Mouse (Mus musculus) neural tube, embryonic 15.5 days (tissue): ENCODE results near the gene Olfr1359. TPM values are rescaled to one million over a fixed set of nuclear protein-coding genes. Genes with fewer than 3 reads are reported as not detected.
"Not testable (repeated sequence)": the region's sequence is repeated elsewhere in the genome, so short reads cannot be mapped to it uniquely, and the experiment has no call there.

Experiments used
- ATAC-seq: fragments of 200-750 bp; cut with Nextera tagmentation; 2 replicates; pipeline ENCODE4 v1.8.0; 2017; ENCODE audit warnings: mild to moderate bottlenecking, moderate TSS enrichment, moderate library complexity; ENCODE audit not compliant: low FRiP score
- H3K27ac ChIP-seq: fragments of 300-500 bp; sonication (generic); replicated peaks from 2 replicates; pipeline ENCODE4 v1.5.1; 2015; ENCODE audit warnings: mild to moderate bottlenecking, inconsistent platforms
- H3K27me3 ChIP-seq: fragments of 300-500 bp; sonication (generic); replicated peaks from 2 replicates; pipeline ENCODE4 v1.6.1; 2015; ENCODE audit warnings: inconsistent platforms
- H3K36me3 ChIP-seq: fragments of 300-500 bp; sonication (generic); 2 replicates; pipeline ENCODE4 v1.6.1; 2015; ENCODE audit warnings: inconsistent platforms
- H3K4me1 ChIP-seq: fragments of 300-500 bp; sonication (generic); 2 replicates; pipeline ENCODE4 v1.6.1; 2015; ENCODE audit warnings: inconsistent platforms
- H3K4me2 ChIP-seq: fragments of 300-500 bp; sonication (generic); 2 replicates; pipeline ENCODE4 v1.6.1; 2015; ENCODE audit warnings: inconsistent platforms, mild to moderate bottlenecking, moderate library complexity
- H3K4me3 ChIP-seq: fragments of 300-500 bp; sonication (generic); replicated peaks from 2 replicates; pipeline ENCODE4 v1.5.1; 2015; ENCODE audit warnings: mild to moderate bottlenecking, inconsistent platforms
- H3K9ac ChIP-seq: fragments of 300-500 bp; sonication (generic); replicated peaks from 2 replicates; pipeline ENCODE4 v1.6.1; 2015; ENCODE audit warnings: mild to moderate bottlenecking, inconsistent platforms
- H3K9me3 ChIP-seq: fragments of 300-500 bp; sonication (generic); replicated peaks from 2 replicates; pipeline ENCODE4 v1.6.1; 2016; ENCODE audit warnings: inconsistent platforms
- WGBS: fragments of 180-500 bp; shearing (Covaris S2); methylation state at CpG from one replicate; pipeline ENCODE4 v1.1.7; 2015; ENCODE audit warnings: mixed read lengths; 5-methylcytosine and 5-hydroxymethylcytosine counted together
- polyA plus RNA-seq: library from polyadenylated mRNA; unstranded; fragments of >200 nt; fragmentation: Nextera tagmentation; extraction: Ambion mirVana; gene quantifications from 2 replicates; pipeline ENCODE4 v1.2.1, GENCODE M21; 2015

Gene Olfr1359
- polyA plus RNA-seq, 1 experiment from 2014 or later: not detected

- peak overlapping the region; percentile 90 for H3K27ac ChIP-seq
- not testable (repeated sequence) for H3K36me3 ChIP-seq
Measured at GRCm38 (mm10) chr13:21716540-21717391, 18.9 kb downstream of the Olfr1359 start.

GRCm38 (mm10) chr13:21717397-21718357, 19.8 kb downstream of the Olfr1359 start, which contains the start of gene Hist1h3h:
Gene Hist1h3h, plus strand, starts transcription at chr13:21717659.
- WGBS: under 1% methylated on average over 30 of the region's 56 CpGs

More at GRCm38 (mm10) chr13:21716540-21717391, 18.9 kb downstream of the Olfr1359 start:
- H3K9me3 ChIP-seq, H3K27me3 ChIP-seq: not testable (repeated sequence)
- WGBS: under 1% methylated on average over 9 of the region's 38 CpGs
- Histone ChIP-seq H3K9ac (peak overlapping the region; percentile 55), H3K4me1 (peaks cover 31% of the 10 kb centered on the region), H3K4me3 (peak overlapping the region; percentile 42), H3K4me2 (peak overlapping the region; percentile 86)
- ATAC-seq: peak; percentile 28

GRCm38 (mm10) chr13:21718381-21719080, 20.6 kb downstream of the Olfr1359 start:
- Histone ChIP-seq H3K27me3 (no peaks in the 10 kb centered on the region), H3K36me3 (no peaks in the 10 kb centered on the region), H3K9me3 (no peaks in the 10 kb centered on the region), H3K4me1 (peaks cover 37% of the 10 kb centered on the region), H3K9ac (peak overlapping the region; percentile 43; the same call in 1 of the 2 replicates), H3K4me3 (peak overlapping the region; percentile 42), H3K4me2 (peak overlapping the region; percentile 86), H3K27ac (peak overlapping the region; percentile 60)
- ATAC-seq: no peak
- WGBS: 61% methylated on average over 4 of the region's 4 CpGs

More at GRCm38 (mm10) chr13:21717397-21718357, 19.8 kb downstream of the Olfr1359 start, which contains the start of gene Hist1h3h:
- ATAC-seq: peak; percentile 53; the same call in 1 of the 2 replicates
- Histone ChIP-seq H3K4me2 (peak within 1 kb of the TSS; percentile 86), H3K27ac (peak within 1 kb of the TSS; percentile 90), H3K9ac (peak within 1 kb of the TSS; percentile 55), H3K4me1 (peaks cover 36% of the 10 kb centered on the region), H3K4me3 (peak within 1 kb of the TSS; percentile 42)
- H3K27me3 ChIP-seq, H3K9me3 ChIP-seq, H3K36me3 ChIP-seq: not testable (repeated sequence)

- Histone ChIP-seq H3K4me3 (peak overlapping the region; percentile 43), H3K27ac (peak overlapping the region; percentile 85), H3K9ac (0 out of 2 replicates have a peak overlapping the region, but pooled peaks have one; percentile 24), H3K4me2 (peak overlapping the region; percentile 70), H3K4me1 (peaks cover 28% of the 10 kb centered on the region)
- H3K27me3 ChIP-seq, H3K9me3 ChIP-seq, H3K36me3 ChIP-seq: not testable (repeated sequence)
- ATAC-seq: peak; percentile 15
- under 1% methylated on average over 21 of the region's 44 CpGs for WGBS
Measured at GRCm38 (mm10) chr13:21721107-21721756, 23.3 kb downstream of the Olfr1359 start.

GRCm38 (mm10) chr13:21721757-21722372, 24.0 kb downstream of the Olfr1359 start, which contains the start of gene Hist1h2bm:
Gene Hist1h2bm, plus strand, starts transcription at chr13:21722044.
- Histone ChIP-seq H3K4me2 (peak within 1 kb of the TSS; percentile 70), H3K27ac (peak within 1 kb of the TSS; percentile 85), H3K4me3 (peak within 1 kb of the TSS; percentile 43), H3K9ac (peak within 1 kb of the TSS; percentile 51), H3K4me1 (peaks cover 25% of the 10 kb centered on the region)
- H3K9me3 ChIP-seq, H3K27me3 ChIP-seq, H3K36me3 ChIP-seq: not testable (repeated sequence)
- under 1% methylated on average over 37 of the region's 37 CpGs for WGBS
- peak; percentile 97 for ATAC-seq

- WGBS: 3% methylated on average over 11 of the region's 11 CpGs
- ATAC-seq: peak; percentile 26; the same call in 1 of the 2 replicates
- peak overlapping the region; percentile 51 for H3K9ac ChIP-seq
- H3K4me3 ChIP-seq: peak overlapping the region; percentile 43
- no peaks in the 10 kb centered on the region for H3K9me3 ChIP-seq
- no peaks in the 10 kb centered on the region for H3K36me3 ChIP-seq
- H3K27me3 ChIP-seq: no peaks in the 10 kb centered on the region
- H3K4me1 ChIP-seq: peaks cover 22% of the 10 kb centered on the region
- peak overlapping the region; percentile 70 for H3K4me2 ChIP-seq
- peak overlapping the region; percentile 85 for H3K27ac ChIP-seq
Measured at GRCm38 (mm10) chr13:21722373-21722925, 24.5 kb downstream of the Olfr1359 start.

- H3K27ac ChIP-seq: no peak overlapping the region
- 22% methylated on average over 5 of the region's 5 CpGs for WGBS
- no peaks in the 10 kb centered on the region for H3K9me3 ChIP-seq
- H3K4me1 ChIP-seq: peaks cover 18% of the 10 kb centered on the region
- H3K36me3 ChIP-seq: no peaks in the 10 kb centered on the region
- H3K9ac ChIP-seq: no peak overlapping the region
- no peak for ATAC-seq
- H3K4me2 ChIP-seq: peak overlapping the region; percentile 70; the same call in 1 of the 2 replicates
- no peaks in the 10 kb centered on the region for H3K27me3 ChIP-seq
- H3K4me3 ChIP-seq: no peak overlapping the region
Measured at GRCm38 (mm10) chr13:21722993-21723836, 25.3 kb downstream of the Olfr1359 start.

GRCm38 (mm10) chr13:21727948-21728572, 30.1 kb downstream of the Olfr1359 start:
- Histone ChIP-seq H3K36me3 (no peaks in the 10 kb centered on the region), H3K27me3 (no peaks in the 10 kb centered on the region), H3K4me2 (no peak overlapping the region), H3K9me3 (no peaks in the 10 kb centered on the region), H3K4me3 (no peak overlapping the region), H3K27ac (no peak overlapping the region), H3K9ac (no peak overlapping the region), H3K4me1 (no peaks in the 10 kb centered on the region)
- 12% methylated on average over 11 of the region's 11 CpGs for WGBS
- no peak for ATAC-seq

- H3K4me1 ChIP-seq: peaks cover 6% of the 10 kb centered on the region; the same call in 1 of the 2 replicates
- H3K36me3 ChIP-seq: no peaks in the 10 kb centered on the region
- H3K9me3 ChIP-seq: no peaks in the 10 kb centered on the region
- no peak overlapping the region for H3K4me3 ChIP-seq
- H3K27me3 ChIP-seq: no peaks in the 10 kb centered on the region
- no peak overlapping the region for H3K27ac ChIP-seq
- no peak for ATAC-seq
- WGBS: 75% methylated on average over 1 of the region's 1 CpGs
- H3K4me2 ChIP-seq: no peak overlapping the region
- no peak overlapping the region for H3K9ac ChIP-seq
Measured at GRCm38 (mm10) chr13:21729544-21729943, 31.6 kb downstream of the Olfr1359 start.
